Mouse (Mus musculus): ENCODE measurements around the gene Prr18. TPM values are rescaled to one million over a fixed set of nuclear protein-coding genes. Genes with fewer than 3 reads are reported as not detected.

Gene Prr18
- polyA plus RNA-seq, 1 experiment = 0.27 TPM

- no peak for TF ChIP-seq GATA1 (IDR thresholded peaks at IDR 0.05; ENCODE audit: low read length)
Observed at GRCm38 (mm10) chr17:8367514-8368480, 30.5 kb downstream of the Prr18 start.

- no peak for TF ChIP-seq GATA1 (IDR thresholded peaks at IDR 0.05; ENCODE audit: low read length)
Observed at GRCm38 (mm10) chr17:8368570-8368969, 31.3 kb downstream of the Prr18 start.

DNA sequence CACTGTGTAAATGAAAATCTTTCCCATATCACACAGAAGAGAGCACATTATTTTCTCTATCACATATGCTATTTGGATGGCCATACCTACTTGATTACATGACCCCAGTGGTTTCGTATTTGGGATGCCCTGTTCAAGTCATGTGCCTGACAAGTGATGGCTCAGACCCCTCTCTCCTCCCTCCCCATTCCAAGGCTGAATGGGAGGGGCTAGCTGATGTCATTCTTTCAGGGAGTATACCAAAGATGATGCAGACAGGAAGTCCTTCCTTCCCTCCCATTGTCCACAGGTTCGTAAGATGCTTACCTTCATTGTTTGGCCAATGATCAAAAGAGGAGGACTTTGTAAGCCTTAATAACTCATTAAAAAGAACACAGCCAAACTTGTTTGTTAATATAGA, 31.9 kb downstream of the Prr18 start:
- no peak for TF ChIP-seq GATA1 (IDR thresholded peaks at IDR 0.05; ENCODE audit: low read length)

DNA sequence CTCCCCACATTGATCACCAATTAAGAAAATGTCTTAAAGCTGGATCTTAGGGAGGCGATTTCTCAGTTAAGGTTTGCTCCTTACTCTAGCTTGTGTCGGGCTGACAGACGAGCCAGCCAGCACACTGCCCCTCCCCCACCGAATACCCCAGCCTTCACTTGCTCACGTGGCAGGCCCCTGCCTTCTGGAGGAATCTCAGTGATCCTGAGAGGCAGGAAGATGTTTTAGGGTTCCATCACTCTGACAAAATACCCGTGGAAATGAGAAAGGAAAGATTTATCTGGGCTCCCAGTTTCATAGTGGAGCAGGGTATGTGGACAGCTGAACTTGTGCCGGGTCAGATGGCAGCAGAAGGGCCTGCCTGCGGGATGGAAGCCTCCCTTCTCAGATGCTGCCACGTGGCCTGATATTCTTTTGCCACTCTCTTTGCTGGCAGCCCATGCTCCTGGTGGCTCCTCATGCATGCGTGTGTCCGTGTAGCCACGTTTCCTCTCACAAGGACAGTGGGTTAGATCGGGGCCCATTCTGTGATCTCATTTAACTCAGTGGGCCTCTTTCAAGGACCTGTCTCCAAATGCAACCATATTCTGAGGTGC, 33.5 kb downstream of the Prr18 start:
- no peak for TF ChIP-seq GATA1 (IDR thresholded peaks at IDR 0.05; ENCODE audit: low read length)

DNA sequence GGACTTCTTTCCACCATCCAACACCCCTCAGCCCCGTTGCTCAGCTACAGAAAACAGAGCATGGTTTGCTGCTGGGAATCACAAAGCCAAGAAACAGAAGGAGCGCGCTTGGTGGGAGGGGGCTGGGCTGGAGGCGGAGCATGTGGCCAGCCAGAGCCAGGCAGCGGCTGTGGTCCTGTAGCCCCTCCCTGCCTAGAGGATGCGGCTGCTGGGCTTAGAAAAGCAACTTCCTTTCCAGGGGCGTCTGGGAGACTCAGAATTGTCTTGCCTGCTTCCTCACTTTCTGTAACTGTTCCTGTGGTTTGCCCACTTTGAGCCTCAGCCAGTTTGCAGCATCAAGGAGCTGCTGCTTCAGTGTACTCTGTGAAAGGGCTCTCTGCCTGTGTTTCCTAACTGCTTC, 34.6 kb downstream of the Prr18 start:
- no peak for TF ChIP-seq GATA1 (IDR thresholded peaks at IDR 0.05; ENCODE audit: low read length)

GRCm38 (mm10) chr17:8372286-8373046, 35.2 kb downstream of the Prr18 start:
- no peak for TF ChIP-seq GATA1 (IDR thresholded peaks at IDR 0.05; ENCODE audit: low read length)

DNA sequence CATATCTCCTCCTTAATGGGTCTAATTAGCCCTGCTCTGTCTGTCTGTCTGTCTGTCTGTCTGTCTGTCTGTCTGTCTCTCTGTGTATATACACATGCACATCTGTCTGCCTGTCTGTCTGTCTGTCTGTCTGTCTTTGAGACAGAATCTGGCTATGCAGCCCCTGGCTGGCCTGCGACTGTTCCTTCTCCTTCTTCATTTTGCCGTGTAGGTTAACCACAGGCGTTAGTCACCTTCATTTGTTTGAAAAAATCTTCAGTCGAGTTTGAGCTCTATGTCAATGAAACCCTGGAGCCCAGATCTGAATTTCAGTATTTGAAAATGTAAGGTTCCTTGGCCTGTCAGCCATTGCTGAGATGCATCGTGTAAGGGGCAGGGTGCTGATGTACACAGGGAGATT, 40.0 kb downstream of the Prr18 start:
- TF ChIP-seq GATA1 (IDR thresholded peaks at IDR 0.05; ENCODE audit: low read length) = no peak

DNA sequence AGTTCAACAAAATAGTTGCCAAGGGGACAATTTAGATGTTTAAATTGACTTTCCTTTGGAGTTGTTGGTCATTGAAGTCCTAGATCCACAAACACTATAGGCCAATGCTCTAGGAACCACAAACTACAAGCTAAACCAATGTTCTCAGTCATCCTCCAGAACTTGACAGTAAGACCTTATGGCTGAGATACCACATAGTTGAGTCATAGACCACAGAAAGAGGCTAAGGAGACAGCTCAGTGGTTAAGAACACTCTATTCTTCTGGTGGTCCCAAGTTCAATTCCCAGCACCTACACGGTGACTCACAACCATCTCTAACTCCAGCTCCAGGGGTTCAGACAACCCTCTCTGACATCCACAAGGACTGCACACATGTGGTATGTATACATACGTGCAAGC, 48.2 kb downstream of the Prr18 start:
- TF ChIP-seq GATA1 (IDR thresholded peaks at IDR 0.05; ENCODE audit: low read length) = no peak

DNA sequence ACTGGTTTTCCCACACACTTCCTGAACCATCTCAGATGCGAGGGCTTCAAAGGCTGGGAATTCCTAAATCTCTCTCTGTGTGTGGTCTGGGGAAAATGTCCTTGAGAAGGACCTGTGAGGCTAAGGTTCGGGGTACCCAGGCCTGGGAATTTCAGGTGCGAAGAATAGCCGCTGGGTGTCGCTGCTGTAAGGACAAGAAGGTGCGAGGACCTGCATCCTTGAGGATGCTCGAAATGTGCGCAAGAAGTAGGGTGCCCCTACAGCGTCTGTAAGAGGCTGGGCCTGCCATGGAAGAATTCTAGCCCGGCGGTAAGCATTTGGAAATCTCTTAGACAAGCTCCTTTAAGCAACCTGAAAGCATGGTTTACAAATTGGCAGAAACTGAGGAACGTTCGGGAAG, 51.2 kb downstream of the Prr18 start:
- no peak for TF ChIP-seq GATA1 (IDR thresholded peaks at IDR 0.05; ENCODE audit: low read length)

DNA sequence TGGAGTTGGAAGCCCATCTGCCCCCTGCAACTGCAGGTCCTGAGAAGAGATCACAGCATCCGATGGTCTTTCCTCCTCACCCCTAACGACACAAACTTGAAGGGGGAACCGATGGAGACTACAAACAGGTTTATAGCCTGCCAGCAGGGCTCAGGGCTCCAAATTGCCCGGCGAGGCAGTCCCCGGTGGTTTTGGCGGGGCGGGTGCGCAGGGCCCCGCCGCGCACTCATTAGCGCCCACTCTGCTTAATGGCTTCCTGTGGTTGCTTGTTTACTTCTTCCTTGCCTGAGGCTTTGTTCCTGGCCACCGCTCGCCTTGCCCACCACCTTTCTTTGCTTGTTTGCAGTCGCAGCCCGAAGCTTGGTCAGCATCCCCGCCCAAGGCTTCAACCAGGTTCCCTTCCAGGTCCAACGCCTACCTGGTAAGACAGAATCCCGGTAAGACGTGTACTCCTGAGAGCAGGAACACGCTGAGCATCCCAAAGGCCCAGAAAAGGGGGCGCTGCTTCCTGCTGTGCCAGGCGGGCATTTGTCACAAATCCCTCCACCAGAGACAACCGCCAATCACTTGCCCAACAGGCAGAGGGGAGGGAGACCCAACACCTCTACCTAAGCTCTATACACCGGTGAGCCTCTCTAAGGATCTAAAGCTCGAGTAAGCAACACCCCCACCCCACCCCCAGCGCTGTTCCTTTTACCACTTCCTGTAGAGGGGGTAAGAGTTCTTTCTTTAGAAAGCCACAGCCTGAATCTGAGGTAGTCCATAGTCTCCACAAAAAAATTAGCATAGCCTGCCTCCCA, 51.9 kb downstream of the Prr18 start:
- TF ChIP-seq GATA1 (IDR thresholded peaks at IDR 0.05; ENCODE audit: low read length) = no peak

DNA sequence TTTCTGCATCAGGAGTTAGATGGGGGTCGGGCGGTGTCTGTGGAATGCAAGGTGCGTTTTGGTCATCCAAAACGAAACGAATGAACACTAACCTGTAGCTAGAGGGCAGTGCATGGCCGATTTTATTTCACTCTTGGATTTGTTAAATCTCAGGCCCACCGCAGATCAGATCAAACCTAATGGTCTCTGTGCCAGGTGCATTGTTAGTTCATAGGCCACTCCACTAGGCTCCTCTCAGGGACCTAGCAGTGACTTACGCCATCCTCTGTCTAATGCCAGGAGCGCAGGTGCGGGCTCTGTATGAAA, 52.5 kb downstream of the Prr18 start:
- TF ChIP-seq GATA1 (IDR thresholded peaks at IDR 0.05; ENCODE audit: low read length) = no peak

DNA sequence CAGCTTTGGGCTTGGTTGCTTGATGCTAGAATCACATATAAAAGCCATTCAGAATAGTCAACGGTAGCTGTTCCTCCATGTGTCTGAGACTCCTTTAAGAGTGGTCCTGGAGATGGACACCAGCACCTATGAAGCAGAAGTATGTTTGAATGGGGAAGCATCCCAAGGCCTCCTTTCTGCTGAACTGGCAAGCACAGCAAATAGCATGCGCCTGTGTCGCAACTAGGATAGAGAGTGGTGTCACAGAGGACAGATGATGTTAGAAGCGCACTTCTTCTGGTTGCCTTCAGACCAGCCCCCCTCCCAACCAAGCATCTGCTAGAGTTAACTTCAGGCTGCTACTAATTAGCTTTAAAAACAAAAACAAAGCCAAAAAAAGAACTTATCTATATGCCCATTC, 53.2 kb downstream of the Prr18 start:
- no peak for TF ChIP-seq GATA1 (IDR thresholded peaks at IDR 0.05; ENCODE audit: low read length)

Other genes with a start within 250 kb of the Prr18 start
- gene Gm49673, start 189.7 kb upstream of the Prr18 start, polyA plus RNA-seq (2012) = not detected in 2 replicates
- 26.7 and 33.1 TPM in 2 replicates for gene Rnaset2a, start 189.4 kb upstream of the Prr18 start, polyA plus RNA-seq (2012)
- 7.1 and 16.5 TPM in 2 replicates for gene Fgfr1op, start 172.0 kb upstream of the Prr18 start, polyA plus RNA-seq (2012)
- not detected in 2 replicates for gene Ccr6, start 101.4 kb upstream of the Prr18 start, polyA plus RNA-seq (2012)
- gene Mpc1, start 54.6 kb upstream of the Prr18 start, polyA plus RNA-seq (2012) = 22.3 and 24.1 TPM in 2 replicates
- 41.1 and 51.8 TPM in 2 replicates for gene Sft2d1, start 26.4 kb upstream of the Prr18 start, polyA plus RNA-seq (2012)
- gene T2, start 18.5 kb downstream of the Prr18 start, polyA plus RNA-seq (2012) = 0.08 TPM in 1 of 2 replicates, not detected in the other
- gene T, start 97.0 kb downstream of the Prr18 start, polyA plus RNA-seq (2012) = not detected in 2 replicates
- 0.59 and 0.91 TPM in 2 replicates for gene Pde10a, start 187.9 kb downstream of the Prr18 start, polyA plus RNA-seq (2012)
- gene Gm17087, start 229.5 kb downstream of the Prr18 start, polyA plus RNA-seq (2012) = not detected in 2 replicates